ENCODE assay signal across 24 mouse cellular contexts in the genomic region with DNA sequence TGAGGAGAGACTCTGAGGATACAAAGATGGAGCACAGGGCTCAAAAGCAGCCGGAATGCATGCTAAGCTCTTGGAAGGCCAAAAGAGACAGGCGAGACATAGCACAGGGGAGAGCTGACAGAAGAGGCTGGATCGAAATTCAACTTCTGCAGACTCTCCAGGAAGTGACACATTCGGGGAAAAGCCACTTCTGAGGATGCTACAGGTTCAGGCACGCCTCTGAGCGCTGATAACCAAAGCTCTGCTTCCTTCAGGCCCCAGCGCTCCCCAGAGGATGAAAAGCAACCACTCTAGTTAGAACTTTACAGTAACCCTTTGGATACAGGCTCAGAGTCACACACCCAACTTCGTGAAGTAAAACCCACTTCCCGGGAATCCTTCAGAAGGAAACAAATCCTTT.
A peak's percentile ranks its signal among the peaks of the same experiment; 100 is the strongest.
DNase-seq lines count a peak whose midpoint lies in the region; ATAC-seq lines count a peak whose summit lies in the region.
"Had no signal": no experiment of that assay in that cellular context is flagged by ENCODE, and none has a peak within 500 bp of the region (broad histone marks: within the 10 kb centered on the region; RNA-seq: fewer than 3 reads in every experiment).

No protein-coding gene starts in this region.

- no peaks in the 10 kb centered on the region for H3K9me3 ChIP-seq in heart, embryonic 16.5 days (replicated peaks; ENCODE audit: control insufficient read depth, low read length)
- H3K9me3 ChIP-seq in embryonic facial prominence, embryonic 14.5 days (ENCODE audit: control insufficient read depth, low read length), result no peaks in the 10 kb centered on the region
- H3K9me3 ChIP-seq: forebrain, embryonic 10.5 days; hindbrain, embryonic 10.5 days; kidney, embryonic 15.5 days; limb, embryonic 15.5 days; midbrain, embryonic 12.5 days had no signal

- no peaks in the 10 kb centered on the region; the same call in 1 of the 2 replicates for H3K4me1 ChIP-seq in heart, embryonic 16.5 days (ENCODE audit: control insufficient read depth, insufficient read depth, low read length)
- H3K4me1 ChIP-seq in embryonic facial prominence, embryonic 14.5 days (ENCODE audit: control insufficient read depth, insufficient read depth, low read length), result 0 out of 2 replicates have a peak, but pooled peaks cover 4% of the 10 kb centered on the region
- H3K4me1 ChIP-seq: forebrain, embryonic 10.5 days; limb, embryonic 15.5 days; midbrain, embryonic 12.5 days had no signal

- no peak overlapping the region for H3K4me2 ChIP-seq in heart, embryonic 16.5 days (ENCODE audit: low read depth, low read length)
- H3K4me2 ChIP-seq in embryonic facial prominence, embryonic 14.5 days (ENCODE audit: low read depth, low read length), result no peak overlapping the region
- H3K4me2 ChIP-seq: kidney, embryonic 15.5 days; limb, embryonic 15.5 days; lung, embryonic 14.5 days; midbrain, embryonic 12.5 days had no signal

- no peak overlapping the region for H3K4me3 ChIP-seq in heart, embryonic 16.5 days (ENCODE audit: low read length)
- no peak overlapping the region for H3K4me3 ChIP-seq in embryonic facial prominence, embryonic 14.5 days (ENCODE audit: low read depth, low read length)
- H3K4me3 ChIP-seq: forebrain, embryonic 10.5 days; hindbrain, embryonic 10.5 days; kidney, embryonic 15.5 days; limb, embryonic 15.5 days; midbrain, embryonic 12.5 days had no signal

- intact Hi-C loops in heart, postnatal 10 days (cut with DNase I), result no loop called here
- intact Hi-C loops in gastrocnemius, postnatal 36 days (cut with DNase I), result no loop called here

- no peaks in the 10 kb centered on the region for H3K27me3 ChIP-seq in heart, embryonic 16.5 days (ENCODE audit: control insufficient read depth, insufficient read depth, low read length)
- H3K27me3 ChIP-seq in embryonic facial prominence, embryonic 14.5 days (replicated peaks; ENCODE audit: control insufficient read depth, insufficient read depth, low read length), result no peaks in the 10 kb centered on the region
- H3K27me3 ChIP-seq: kidney, embryonic 15.5 days; limb, embryonic 15.5 days; midbrain, embryonic 12.5 days had no signal

- H3K36me3 ChIP-seq in heart, embryonic 16.5 days (ENCODE audit: control insufficient read depth, insufficient read depth), result no peaks in the 10 kb centered on the region
- H3K36me3 ChIP-seq in embryonic facial prominence, embryonic 14.5 days (ENCODE audit: control insufficient read depth, insufficient read depth, low read length), result peaks cover 16% of the 10 kb centered on the region; the same call in 1 of the 2 replicates

- H3K27ac ChIP-seq in heart, embryonic 16.5 days (ENCODE audit: low read length), result no peak overlapping the region
- H3K27ac ChIP-seq in embryonic facial prominence, embryonic 14.5 days (replicated peaks; ENCODE audit: low read depth, low read length), result no peak overlapping the region
- H3K27ac ChIP-seq: forebrain, embryonic 10.5 days; hindbrain, embryonic 10.5 days; kidney, embryonic 15.5 days; limb, embryonic 15.5 days; liver, embryonic 14.5 days; midbrain, embryonic 12.5 days had no signal

- 38% methylated on average over 9 of the region's 9 CpGs for WGBS in heart, embryonic 16.5 days
- 53% methylated on average over 9 of the region's 9 CpGs for WGBS in embryonic facial prominence, embryonic 14.5 days

- ATAC-seq in heart, embryonic 16.5 days (replicated peaks; ENCODE audit: extremely low read depth, insufficient read depth, low FRiP score), result 0 out of 2 replicates have a peak, but pooled peaks have one; percentile 23
- ATAC-seq in embryonic facial prominence, embryonic 14.5 days (ENCODE audit: low read depth), result 0 out of 2 replicates have a peak, but pooled peaks have one; percentile 24
- ATAC-seq: forebrain, embryonic 16.5 days; hindbrain, embryonic 16.5 days had no signal

- H3K9ac ChIP-seq in heart, embryonic 16.5 days (ENCODE audit: low read length), result no peak overlapping the region
- H3K9ac ChIP-seq in embryonic facial prominence, embryonic 14.5 days (ENCODE audit: low read depth, low read length), result no peak overlapping the region
- H3K9ac ChIP-seq: kidney, embryonic 15.5 days; limb, embryonic 15.5 days; liver, embryonic 14.5 days; lung, embryonic 14.5 days; midbrain, embryonic 12.5 days had no signal

- no peak for DNase-seq in heart, postnatal 10 days
- peak; percentile 82 for DNase-seq in CD4-positive helper T cell, adult 2 months (ENCODE audit: low read depth, low spot score)
- peak; percentile 76 for DNase-seq in embryonic facial prominence, embryonic 14.5 days (ENCODE audit: low spot score)
- peak; percentile 44 for DNase-seq in thymus, postnatal 25 days
- DNase-seq in frontal cortex, postnatal 25 days (ENCODE audit: low spot score in 2 of 2), result no peak
- DNase-seq in gastrocnemius, postnatal 36 days, result no peak
- no peak for DNase-seq in adrenal gland, postnatal 4 days (ENCODE audit: low spot score in 2 of 2)
- DNase-seq: adrenal gland, adult 2 months; cerebellum, adult 2 months; cerebellum, postnatal 36 days; gastrocnemius, postnatal 25 days; kidney, adult 11 months; kidney, postnatal 36 days; lung, embryonic 14.5 days; right cerebral cortex, postnatal 14 days had no signal

Comparison
In these comparisons a context has a peak if more than half of its experiments do, and no peak if none do; other contexts are left out.
1. DNase-seq: peak in CD4-positive helper T cell, adult 2 months (single experiment), embryonic facial prominence, embryonic 14.5 days (single experiment) and thymus, postnatal 25 days (single experiment); none in heart, postnatal 10 days (0 of 2), frontal cortex, postnatal 25 days (0 of 2), gastrocnemius, postnatal 36 days (0 of 2) and adrenal gland, postnatal 4 days (0 of 2).